Mouse (Mus musculus) bone marrow macrophage, adult 2 months (primary cell): ENCODE results near the gene Tcerg1l.

Experiments
- CTCF ChIP-seq: IDR thresholded peaks from 2 replicates; pipeline ENCODE4 v1.5.1; 2012; ENCODE audit warnings: low read depth, mild to moderate bottlenecking, low read length, moderate library complexity
- POLR2A ChIP-seq: IDR thresholded peaks from 2 replicates; pipeline ENCODE4 v1.6.1; 2012; ENCODE audit warnings: mild to moderate bottlenecking, low read depth, low read length, borderline replicate concordance

DNA sequence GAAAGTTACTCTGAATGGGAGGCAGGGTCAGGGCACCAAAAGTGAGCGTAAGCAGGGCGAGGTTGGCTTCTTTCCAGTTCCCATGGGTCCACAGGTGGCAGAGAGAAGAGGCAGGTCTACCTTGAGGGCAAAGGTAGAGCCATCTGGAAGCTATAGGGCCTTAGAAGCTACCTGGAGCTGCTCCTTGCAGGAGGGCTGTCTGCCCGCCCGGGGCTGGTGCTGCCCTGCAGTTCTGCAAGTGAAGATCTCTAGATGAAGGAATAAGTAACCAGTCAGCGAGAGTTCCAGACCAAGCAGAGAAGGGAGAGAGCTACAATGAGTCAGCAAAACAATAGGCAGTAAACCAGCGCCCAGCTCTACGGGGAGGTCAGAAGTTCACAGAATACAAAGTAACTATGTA lies 22.0 kb downstream of the Tcerg1l start:
- TF ChIP-seq CTCF, result no peak
- no peak for TF ChIP-seq POLR2A
